Mouse (Mus musculus) midbrain, postnatal 0 days (tissue): ENCODE results near the gene Rpn2. TPM values are rescaled to one million over a fixed set of nuclear protein-coding genes. Genes with fewer than 3 reads are reported as not detected.

Experiments used
- ATAC-seq: fragments of 200-750 bp; cut with Nextera tagmentation; 2 replicates; pipeline ENCODE4 v1.8.0; 2017; ENCODE audit warnings: moderate number of reproducible peaks, mild to moderate bottlenecking, moderate TSS enrichment, moderate library complexity; ENCODE audit not compliant: low FRiP score
- DNase-seq: peaks from one replicate; pipeline ENCODE4 v3.0.0-alpha.2; 2015; ENCODE audit warnings: low spot score
- H3K27ac ChIP-seq: fragments of 300-500 bp; sonication (generic); 2 replicates; pipeline ENCODE4 v1.5.1; 2014; ENCODE audit warnings: low read depth, mild to moderate bottlenecking, low read length, mixed read lengths
- H3K27me3 ChIP-seq: fragments of 300-500 bp; sonication (generic); 2 replicates; pipeline ENCODE4 v1.6.1; 2014; ENCODE audit warnings: low read length, control low read depth, mixed read lengths; ENCODE audit not compliant: insufficient read depth
- H3K36me3 ChIP-seq: fragments of 300-500 bp; sonication (generic); 2 replicates; pipeline ENCODE4 v1.6.1; 2014; ENCODE audit warnings: low read length, control low read depth, mixed read lengths; ENCODE audit not compliant: insufficient read depth
- H3K4me1 ChIP-seq: fragments of 300-500 bp; sonication (generic); 2 replicates; pipeline ENCODE4 v1.6.1; 2014; ENCODE audit warnings: mild to moderate bottlenecking, control low read depth, antibody characterized with exemption, low read length, mixed read lengths; ENCODE audit not compliant: insufficient read depth
- H3K4me2 ChIP-seq: fragments of 300-500 bp; sonication (generic); 2 replicates; pipeline ENCODE4 v1.6.1; 2014; ENCODE audit warnings: low read depth, mild to moderate bottlenecking, low read length, mixed read lengths; ENCODE audit not compliant: poor library complexity, severe bottlenecking
- H3K4me3 ChIP-seq: fragments of 300-500 bp; sonication (generic); 2 replicates; pipeline ENCODE4 v1.5.1; 2014; ENCODE audit warnings: low read depth, mild to moderate bottlenecking, low read length, moderate library complexity
- H3K9ac ChIP-seq: fragments of 300-500 bp; sonication (generic); replicated peaks from 2 replicates; pipeline ENCODE4 v1.6.1; 2014; ENCODE audit warnings: mild to moderate bottlenecking, low read length, moderate library complexity, mixed read lengths; ENCODE audit not compliant: poor library complexity, severe bottlenecking
- H3K9me3 ChIP-seq: fragments of 300-500 bp; sonication (generic); 2 replicates; pipeline ENCODE4 v1.6.1; 2016; ENCODE audit warnings: low read length, control low read depth
- CTCF ChIP-seq: IDR thresholded peaks from 2 replicates; pipeline ENCODE4 v1.5.1; 2016; ENCODE audit warnings: antibody characterized with exemption, mild to moderate bottlenecking
- WGBS: fragments of 180-500 bp; shearing (Covaris S2); extraction: QIAGEN DNeasy Blood & Tissue Kit; methylation state at CpG from one replicate; pipeline ENCODE4 v1.1.7; 2014; 5-methylcytosine and 5-hydroxymethylcytosine counted together
- polyA plus RNA-seq: library from polyadenylated mRNA; unstranded; fragments of >200 nt; fragmentation: Nextera tagmentation; extraction: Ambion mirVana; gene quantifications from 2 replicates; pipeline ENCODE4 v1.2.1, GENCODE M21; 2015
- total RNA-seq: library from RNA; depleted of rRNA; stranded (reverse); fragments of >200 nt; gene quantifications from 2 replicates; pipeline ENCODE4 v1.2.3, GENCODE M21; 2014

The Rpn2 gene
- total and polyA plus RNA-seq, 2 experiments from 2014 or later, result 193 to 233 TPM

- WGBS, result 76% methylated on average over 7 of the region's 7 CpGs
- Histone ChIP-seq H3K4me3 (no peak overlapping the region), H3K9ac (no peak overlapping the region), H3K4me1 (no peaks in the 10 kb centered on the region), H3K27ac (0 out of 2 replicates have a peak overlapping the region, but pooled peaks have one; percentile 0), H3K9me3 (no peaks in the 10 kb centered on the region), H3K27me3 (no peaks in the 10 kb centered on the region), H3K4me2 (no peak overlapping the region), H3K36me3 (peaks cover 24% of the 10 kb centered on the region)
- ATAC-seq, result no peak
- DNase-seq, result no peak
- no peak for TF ChIP-seq CTCF
These were observed 27.5 kb downstream of the Rpn2 start for GRCm38 (mm10) chr2:157306091-157307032.

- DNase-seq (peak; percentile 70), ATAC-seq (no peak)
- Histone ChIP-seq H3K9me3 (no peaks in the 10 kb centered on the region), H3K4me2 (no peak overlapping the region), H3K9ac (no peak overlapping the region), H3K27me3 (no peaks in the 10 kb centered on the region), H3K36me3 (peaks cover 21% of the 10 kb centered on the region), H3K4me3 (no peak overlapping the region), H3K27ac (peak overlapping the region; percentile 9; the same call in 1 of the 2 replicates), H3K4me1 (no peaks in the 10 kb centered on the region)
- no peak for TF ChIP-seq CTCF
- WGBS, result 68% methylated on average over 4 of the region's 4 CpGs
These were observed 29.0 kb downstream of the Rpn2 start for GRCm38 (mm10) chr2:157307715-157308265.

- Histone ChIP-seq H3K36me3 (peaks cover 21% of the 10 kb centered on the region), H3K9me3 (no peaks in the 10 kb centered on the region), H3K4me2 (no peak overlapping the region), H3K27ac (peak overlapping the region; percentile 9; the same call in 1 of the 2 replicates), H3K4me1 (0 out of 2 replicates have a peak, but pooled peaks cover 1% of the 10 kb centered on the region), H3K9ac (no peak overlapping the region), H3K27me3 (no peaks in the 10 kb centered on the region), H3K4me3 (no peak overlapping the region)
- DNase-seq (no peak), ATAC-seq (no peak)
- TF ChIP-seq CTCF, result no peak
- 70% methylated on average over 2 of the region's 2 CpGs for WGBS
These were observed 29.6 kb downstream of the Rpn2 start for GRCm38 (mm10) chr2:157308273-157308917.

GRCm38 (mm10) chr2:157309611-157310010 lies 30.8 kb downstream of the Rpn2 start:
- no peak overlapping the region for H3K27ac ChIP-seq
- H3K9ac ChIP-seq, result no peak overlapping the region
- no peak for DNase-seq
- no peak for ATAC-seq
- H3K9me3 ChIP-seq, result no peaks in the 10 kb centered on the region
- H3K27me3 ChIP-seq, result no peaks in the 10 kb centered on the region
- H3K4me2 ChIP-seq, result no peak overlapping the region
- H3K4me1 ChIP-seq, result 0 out of 2 replicates have a peak, but pooled peaks cover 6% of the 10 kb centered on the region
- TF ChIP-seq CTCF, result no peak
- H3K36me3 ChIP-seq, result peaks cover 13% of the 10 kb centered on the region; the same call in 1 of the 2 replicates
- no peak overlapping the region for H3K4me3 ChIP-seq
- 95% methylated on average over 8 of the region's 8 CpGs for WGBS

GRCm38 (mm10) chr2:157310963-157311637 lies 32.3 kb downstream of the Rpn2 start:
- no peaks in the 10 kb centered on the region for H3K9me3 ChIP-seq
- H3K4me1 ChIP-seq, result 0 out of 2 replicates have a peak, but pooled peaks cover 6% of the 10 kb centered on the region
- ATAC-seq, result no peak
- no peak for TF ChIP-seq CTCF
- H3K4me2 ChIP-seq, result no peak overlapping the region
- H3K4me3 ChIP-seq, result no peak overlapping the region
- no peak for DNase-seq
- no peaks in the 10 kb centered on the region for H3K27me3 ChIP-seq
- H3K27ac ChIP-seq, result no peak overlapping the region
- H3K9ac ChIP-seq, result no peak overlapping the region
- 86% methylated on average over 6 of the region's 6 CpGs for WGBS
- peaks cover 11% of the 10 kb centered on the region; the same call in 1 of the 2 replicates for H3K36me3 ChIP-seq
